Mouse (Mus musculus): ENCODE data around the gene Rab24. TPM values are rescaled to one million over a fixed set of nuclear protein-coding genes. Genes with fewer than 3 reads are reported as not detected.
A peak's percentile ranks its signal among the peaks of the same experiment; 100 is the strongest.

Rab24 gene
- polyA plus RNA-seq, 3 experiments from 2014 or later, result 8.8 to 15.0 (median 9.7) TPM

DNA sequence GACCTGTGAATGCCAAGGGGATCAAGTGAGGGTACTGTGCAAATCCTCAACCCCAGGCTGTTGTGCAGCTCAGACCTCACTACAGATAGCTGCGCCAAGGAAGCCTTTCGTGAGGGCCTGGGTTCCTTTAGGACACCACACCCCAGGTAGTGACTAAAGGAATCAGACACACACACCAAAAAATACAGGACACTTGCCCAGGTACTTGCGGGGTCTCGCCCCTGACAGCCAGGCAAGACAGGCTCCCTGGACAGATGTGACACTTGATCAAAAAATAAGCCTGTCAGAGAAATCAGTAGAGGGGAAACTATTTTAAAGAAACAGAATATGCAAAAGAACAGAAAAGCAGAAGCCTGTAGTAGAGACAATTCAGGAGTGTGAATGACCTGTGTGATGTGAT is 6.9 kb upstream of the Rab24 start:
- ATAC-seq, result no peak

DNA sequence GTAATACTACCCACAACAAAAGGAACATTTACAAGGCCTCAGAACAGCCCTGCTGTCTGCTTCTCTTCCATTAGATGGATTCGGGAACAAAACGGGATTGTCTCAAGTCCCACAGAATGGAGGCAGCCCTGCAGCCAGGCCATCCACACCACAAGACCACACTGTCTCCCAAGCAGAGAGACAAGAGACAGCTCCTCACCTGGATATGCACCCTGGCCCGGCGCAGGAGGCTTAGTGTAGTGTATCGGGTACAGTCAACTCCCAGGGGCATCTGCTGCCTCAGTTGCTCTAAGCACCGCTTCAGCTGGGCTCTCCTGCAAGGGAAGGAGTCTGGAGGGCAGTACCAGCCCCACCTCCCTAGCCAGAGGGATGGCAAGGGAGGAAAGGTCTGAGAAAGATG is 6.4 kb upstream of the Rab24 start:
- no peak for ATAC-seq

DNA sequence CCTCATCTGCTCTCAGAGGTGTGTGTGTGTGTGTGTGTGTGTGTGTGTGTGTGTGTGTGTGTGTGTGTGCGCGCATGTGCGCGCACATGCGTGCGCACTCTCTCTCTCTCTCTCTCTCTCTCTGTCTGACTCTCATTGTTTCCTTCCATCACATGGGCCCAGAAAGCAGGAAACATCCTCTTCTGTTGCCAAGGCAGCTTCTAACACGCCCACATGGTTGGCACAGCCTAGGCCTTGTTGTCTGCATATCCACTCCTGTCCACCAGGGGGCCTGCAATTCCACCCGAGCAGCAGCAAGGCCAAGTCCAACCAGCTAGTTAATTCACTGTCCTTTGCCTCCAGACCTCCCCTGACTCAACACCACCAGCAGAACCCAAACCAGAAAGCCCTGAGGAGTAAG is 5.9 kb upstream of the Rab24 start:
- peak; percentile 92 for ATAC-seq

DNA sequence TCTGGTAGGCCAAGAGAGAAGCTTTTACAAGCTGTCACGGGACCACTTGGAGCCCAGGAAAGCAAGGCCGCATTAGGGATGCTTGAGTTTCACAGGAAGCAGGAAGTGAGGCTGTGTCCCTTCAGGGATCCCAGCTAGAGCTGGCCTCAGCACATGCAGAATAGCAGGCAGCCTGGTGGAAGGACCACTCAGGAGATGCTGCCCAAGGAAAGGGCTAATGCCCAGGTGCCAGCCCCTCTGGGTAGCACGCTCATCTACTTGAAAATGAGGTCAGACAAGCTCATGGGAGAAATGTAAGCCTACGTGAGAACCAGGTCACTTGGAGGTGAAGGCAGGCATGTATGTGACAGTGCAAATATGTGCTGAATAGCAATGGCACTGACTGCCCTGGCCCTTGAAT is 5.4 kb upstream of the Rab24 start:
- ATAC-seq, result peak; percentile 4

DNA sequence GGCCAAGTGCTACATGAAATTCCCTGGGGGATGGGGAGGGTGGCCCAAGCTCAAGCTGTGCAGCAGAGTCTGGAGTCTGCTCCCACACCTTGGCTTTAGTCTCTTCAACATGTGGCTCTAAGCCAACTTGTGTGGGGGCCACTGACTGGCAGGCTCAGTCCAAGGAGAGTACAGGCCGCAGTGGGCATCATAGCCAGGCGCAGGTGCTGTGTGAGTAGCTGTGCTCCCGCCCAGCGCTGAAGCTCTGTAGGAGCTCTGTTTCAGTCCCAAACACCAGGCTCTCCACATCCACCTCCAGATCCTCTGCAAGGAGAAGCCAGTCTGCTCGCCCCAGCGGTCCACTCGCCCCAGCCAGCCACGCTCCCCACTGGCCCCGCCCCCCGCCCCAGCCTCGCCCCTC is 3.9 kb upstream of the Rab24 start:
- ATAC-seq, result no peak

DNA sequence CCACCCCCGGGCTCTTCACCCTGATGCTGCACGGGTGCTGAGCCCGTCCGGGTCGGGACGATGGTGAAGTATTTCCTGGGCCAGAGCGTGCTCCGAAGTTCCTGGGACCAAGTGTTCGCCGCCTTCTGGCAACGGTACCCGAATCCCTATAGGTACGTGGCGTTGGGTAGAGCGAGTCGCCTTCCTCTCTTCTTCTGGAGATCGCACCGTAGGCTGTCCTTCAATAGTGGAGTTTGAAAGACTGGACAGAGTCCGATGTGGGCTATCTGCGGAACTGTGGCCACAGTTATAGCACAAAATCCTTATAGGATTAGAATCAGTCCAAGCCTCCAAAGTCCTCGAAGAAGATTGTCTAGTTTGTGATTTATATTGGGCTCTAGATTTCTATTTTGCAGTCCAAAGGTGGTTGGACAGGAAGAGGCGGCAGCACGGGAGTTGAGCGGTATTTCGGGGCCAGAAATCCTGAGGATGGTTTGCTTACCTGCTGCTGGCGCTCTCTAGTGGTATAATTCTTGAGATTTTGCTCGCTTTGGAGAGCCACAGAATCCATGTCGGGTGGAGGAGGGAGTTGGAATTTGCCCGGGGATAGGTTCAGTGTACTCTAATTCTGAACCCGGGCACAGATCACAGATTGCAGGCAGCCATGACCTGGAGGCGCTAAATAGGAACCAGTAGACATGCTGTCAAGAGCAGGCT is 532 bp upstream of the Rab24 start:
- ATAC-seq, result peak; percentile 30

DNA sequence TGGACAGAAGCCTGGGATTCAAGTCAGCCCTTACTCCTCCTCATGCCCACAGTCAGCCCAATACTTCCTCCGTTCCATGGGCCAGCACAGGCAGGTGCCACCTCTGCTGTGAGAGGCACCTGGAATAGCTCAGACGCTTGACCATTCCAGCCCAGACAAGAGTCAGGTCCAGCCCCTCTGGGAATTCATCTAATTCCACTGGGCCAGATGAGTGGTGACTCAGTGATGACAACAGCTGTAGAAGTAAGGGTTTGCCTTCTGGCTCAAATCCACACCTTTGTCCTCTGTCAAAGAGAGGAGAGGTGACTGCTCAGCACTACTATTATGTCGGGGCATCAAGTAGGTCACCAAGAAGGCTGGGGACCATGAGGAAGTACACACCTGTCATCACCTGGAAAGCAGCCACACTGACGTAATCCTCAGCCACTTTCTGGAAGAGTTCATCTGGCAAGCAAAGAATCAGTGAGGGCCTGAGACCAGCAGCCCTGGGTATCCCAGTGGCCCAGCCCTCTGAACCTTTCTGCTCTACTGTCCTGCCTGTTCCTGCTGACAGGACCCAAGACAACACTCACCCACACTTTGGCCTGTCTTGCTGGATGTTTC is 1.7 kb downstream of the Rab24 start, which contains the start of gene Prelid1:
Prelid1 (plus strand) TSS at position 570 of the 603 bp plus-strand sequence.
- ATAC-seq, result no peak

DNA sequence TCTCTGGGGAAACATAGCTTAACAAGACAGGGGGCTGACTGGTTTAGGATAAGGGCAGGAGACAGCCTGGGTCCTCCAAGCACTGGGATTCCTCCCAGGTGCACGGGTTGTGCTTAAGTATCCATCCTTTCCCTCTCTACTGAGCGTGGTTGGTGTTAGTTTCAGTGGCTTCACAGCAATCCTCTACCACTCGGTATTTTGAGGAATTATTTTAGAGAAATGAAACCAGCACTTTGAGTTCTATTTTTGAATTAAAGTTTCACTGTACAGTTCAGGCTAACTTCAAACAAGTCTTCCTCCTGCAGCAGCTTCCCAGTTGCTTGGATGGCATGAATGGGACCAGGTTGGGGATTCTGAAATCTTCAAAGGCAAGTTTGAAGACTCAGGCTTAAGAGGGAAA is 3.4 kb downstream of the Rab24 start:
- ATAC-seq, result no peak

DNA sequence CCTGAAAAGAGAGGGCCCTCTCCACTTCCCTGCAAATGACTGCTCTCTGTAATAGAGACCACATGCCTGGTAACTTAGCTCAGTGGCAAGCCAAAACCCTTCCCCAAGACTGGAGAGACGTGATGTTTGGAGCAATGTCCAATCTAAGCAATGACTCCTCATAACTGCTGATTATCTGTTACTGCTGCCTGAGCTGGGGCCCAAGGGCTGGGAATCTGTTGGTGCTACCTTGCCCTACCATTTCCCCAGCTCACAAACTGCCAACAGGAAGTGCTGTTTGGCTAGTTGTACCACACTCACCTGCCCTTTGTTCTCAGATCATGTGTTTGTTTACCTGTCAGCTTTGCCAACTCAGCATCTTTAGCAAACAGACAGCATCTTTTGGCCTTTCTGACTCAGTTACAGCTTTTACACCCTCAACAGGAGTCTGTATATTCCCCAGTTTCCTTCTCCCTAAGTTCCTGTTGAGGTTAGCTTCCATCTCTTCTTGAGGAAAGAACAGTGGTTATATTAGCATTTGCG is 6.8 kb downstream of the Rab24 start:
- no peak for ATAC-seq

DNA sequence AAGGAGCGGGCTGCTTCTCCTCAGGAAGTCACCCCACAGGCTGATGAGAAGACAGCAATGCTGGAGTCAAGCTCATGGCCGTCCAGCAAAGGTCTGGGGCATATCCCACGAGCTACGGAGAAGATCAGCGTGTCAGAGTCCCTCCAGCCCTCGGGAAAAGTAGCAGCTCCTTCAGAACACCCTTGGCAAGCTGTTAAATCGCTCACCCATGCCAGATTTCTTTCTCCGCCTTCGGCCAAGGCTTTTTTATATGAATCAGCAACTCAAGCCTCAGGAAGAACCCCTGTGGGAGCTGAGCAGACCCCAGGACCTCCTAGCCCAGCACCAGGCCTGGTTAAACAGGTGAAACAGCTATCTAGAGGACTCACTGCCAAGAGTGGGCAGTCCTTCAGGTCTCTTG is 8.7 kb downstream of the Rab24 start:
- ATAC-seq, result no peak

DNA sequence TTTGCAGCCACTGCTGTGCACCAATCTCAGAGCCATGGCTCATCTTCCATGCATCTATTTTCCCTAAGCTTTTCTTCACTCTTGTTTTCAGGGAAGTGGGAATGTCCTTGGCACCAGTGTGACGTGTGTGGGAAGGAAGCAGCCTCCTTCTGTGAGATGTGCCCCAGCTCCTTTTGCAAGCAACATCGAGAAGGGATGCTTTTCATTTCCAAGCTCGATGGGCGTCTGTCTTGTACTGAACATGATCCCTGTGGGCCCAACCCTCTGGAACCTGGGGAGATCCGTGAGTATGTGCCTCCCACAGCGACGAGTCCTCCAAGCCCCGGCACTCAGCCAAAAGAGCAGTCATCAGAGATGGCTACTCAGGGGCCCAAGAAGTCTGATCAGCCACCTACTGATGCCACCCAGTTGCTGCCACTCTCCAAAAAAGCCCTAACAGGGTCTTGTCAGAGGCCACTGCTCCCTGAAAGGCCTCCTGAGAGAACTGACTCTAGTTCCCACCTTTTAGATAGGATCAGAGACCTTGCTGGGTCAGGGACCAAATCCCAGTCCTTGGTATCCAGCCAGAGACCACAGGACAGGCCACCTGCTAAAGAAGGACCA is 9.6 kb downstream of the Rab24 start:
- no peak for ATAC-seq

DNA sequence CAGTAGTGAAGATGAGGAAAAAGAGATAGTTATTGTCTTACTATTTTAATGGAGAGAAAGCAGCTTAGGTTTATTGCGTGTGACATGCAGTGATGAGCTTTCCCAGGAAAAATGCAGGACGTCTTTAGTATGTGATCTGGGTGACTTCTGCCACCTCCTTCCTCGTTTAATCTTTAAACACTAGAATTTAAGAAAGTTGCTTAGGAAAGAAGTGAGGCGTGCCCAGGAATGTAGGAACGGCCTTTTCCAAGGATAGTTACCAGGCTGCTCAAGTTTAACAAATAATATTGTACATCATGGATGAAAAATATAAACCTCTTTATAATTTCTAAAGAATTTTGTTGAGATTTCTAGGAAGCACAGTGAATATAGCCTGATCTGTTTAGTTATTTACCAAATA is 20.8 kb downstream of the Rab24 start:
- ATAC-seq, result no peak

DNA sequence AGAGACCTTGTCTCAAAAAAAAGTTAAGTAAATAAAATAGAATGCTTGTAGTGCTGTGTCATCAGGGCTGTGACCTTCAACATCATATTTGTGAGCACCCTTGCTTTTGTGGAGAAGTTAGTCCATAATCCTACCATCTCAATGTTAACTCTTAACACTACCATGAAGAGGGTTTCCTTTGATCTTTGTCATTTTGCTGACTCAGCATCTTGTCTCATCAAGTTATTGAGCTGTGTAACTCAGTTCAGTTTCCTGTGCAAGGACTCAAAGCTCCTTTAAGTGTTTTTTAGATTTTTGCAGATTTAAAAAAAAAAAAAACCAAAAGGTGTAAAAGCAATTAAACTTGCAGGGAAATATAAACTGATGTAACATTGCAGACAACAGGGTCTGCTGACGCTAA is 25.0 kb downstream of the Rab24 start:
- ATAC-seq, result no peak

DNA sequence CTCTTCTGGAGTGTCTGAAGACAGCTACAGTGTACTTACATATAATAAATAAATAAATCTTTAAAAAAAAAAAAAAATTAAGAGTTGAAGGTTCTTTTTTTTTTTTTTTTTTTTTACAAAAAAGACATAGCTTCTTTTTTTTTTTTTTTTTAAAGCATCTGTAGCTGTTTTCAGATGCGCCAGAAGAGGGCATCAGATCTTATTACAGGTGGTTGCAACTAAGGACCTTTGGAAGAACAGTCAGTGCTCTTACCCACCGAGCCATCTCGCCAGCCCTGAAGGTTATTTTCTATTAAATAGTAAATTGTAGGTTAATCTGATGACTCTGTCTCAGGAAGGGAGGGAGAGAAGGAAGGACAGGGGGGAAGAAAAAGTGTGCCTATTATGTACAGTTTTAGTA is 32.9 kb downstream of the Rab24 start:
- no peak for ATAC-seq

DNA sequence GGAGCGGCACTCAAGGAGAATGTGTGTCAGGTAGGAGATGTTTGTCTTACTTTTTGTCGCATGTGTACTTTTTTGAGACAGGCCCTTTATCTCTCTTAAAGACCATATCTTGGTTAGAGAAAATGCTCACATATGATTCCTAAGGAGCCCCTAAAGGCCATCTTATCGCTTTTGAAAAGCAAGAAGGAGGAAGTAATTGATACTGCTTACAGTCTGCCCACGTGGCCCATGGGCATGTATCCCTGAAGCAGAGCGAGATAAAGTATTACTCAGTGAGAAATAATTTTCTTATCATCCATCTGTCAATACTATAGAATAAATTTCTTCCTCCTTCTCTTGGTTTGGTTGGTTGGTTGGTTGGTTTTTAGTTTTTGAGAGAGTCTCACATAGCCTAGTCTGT is 44.1 kb downstream of the Rab24 start:
- no peak for ATAC-seq

DNA sequence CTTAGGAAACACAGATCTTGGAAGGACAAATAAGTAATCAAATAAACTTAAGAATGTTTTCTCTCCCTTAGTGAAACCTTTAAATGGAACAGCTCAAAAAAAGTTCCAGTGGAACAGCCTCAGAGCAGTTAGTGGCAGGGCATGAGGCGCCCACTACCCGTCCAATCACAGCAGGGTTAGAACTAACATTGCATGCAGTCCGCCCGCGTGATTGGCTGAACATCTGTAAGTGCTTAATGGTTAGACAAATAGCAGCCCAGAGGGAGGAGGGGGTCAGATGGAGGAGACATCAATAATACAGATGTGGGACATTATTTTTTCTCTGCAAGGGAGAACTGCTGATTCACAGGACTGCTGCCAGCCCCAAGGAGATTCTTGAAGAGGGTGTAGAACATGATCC is 44.5 kb downstream of the Rab24 start:
- ATAC-seq, result no peak

Other genes starting within 250 kb of the Rab24 start
- gene Uimc1, start 221.6 kb downstream of the Rab24 start, polyA plus RNA-seq (2017; shearing (Covaris generic)), result 100 to 1,000 TPM in 1 of 3 experiments, 10 to 100 TPM in 2; 67.9 to 101 (median 96.7) TPM
- gene Zfp346, start 216.6 kb downstream of the Rab24 start, polyA plus RNA-seq (2017; shearing (Covaris generic)), result 10 to 100 TPM; 13.6 to 25.9 (median 17.6) TPM
- not detected for gene Gm17617, start 188.4 kb downstream of the Rab24 start, polyA plus RNA-seq (2017; shearing (Covaris generic))
- gene Fgfr4, start 169.3 kb downstream of the Rab24 start, polyA plus RNA-seq (2017; shearing (Covaris generic)), result not detected
- gene Nsd1, start 112.2 kb downstream of the Rab24 start, polyA plus RNA-seq (2017; shearing (Covaris generic)), result 10 to 100 TPM; 46.7 to 76.6 (median 60.1) TPM
- 100 to 1,000 TPM; 196 to 371 (median 209) TPM for gene Prelid1, start 1.4 kb downstream of the Rab24 start, polyA plus RNA-seq (2017; shearing (Covaris generic))
- gene Mxd3, start 7.9 kb upstream of the Rab24 start, polyA plus RNA-seq (2017; shearing (Covaris generic)), result 10 to 100 TPM in 1 of 3 experiments, 1 to 10 TPM in 2; 2.2 to 32.2 (median 3.5) TPM
- 10 to 100 TPM; 43.9 to 62.8 (median 60.7) TPM for gene Lman2, start 40.8 kb upstream of the Rab24 start, polyA plus RNA-seq (2017; shearing (Covaris generic))
- gene Rgs14, start 47.8 kb upstream of the Rab24 start, polyA plus RNA-seq (2017; shearing (Covaris generic)), result 10 to 100 TPM; 61.5 to 73.9 (median 62.9) TPM
- gene Slc34a1, start 76.2 kb upstream of the Rab24 start, polyA plus RNA-seq (2017; shearing (Covaris generic)), result under 1 TPM in 1 of 3 experiments, not detected in 2; 0.20 TPM
- gene Pfn3, start 93.3 kb upstream of the Rab24 start, polyA plus RNA-seq (2017; shearing (Covaris generic)), result not detected
- under 1 TPM in 1 of 3 experiments, not detected in 2; 0.24 TPM for gene F12, start 104.8 kb upstream of the Rab24 start, polyA plus RNA-seq (2017; shearing (Covaris generic))
- gene Grk6, start 123.1 kb upstream of the Rab24 start, polyA plus RNA-seq (2017; shearing (Covaris generic)), result 10 to 100 TPM; 35.3 to 50.0 (median 40.5) TPM
- under 1 TPM in 1 of 3 experiments, not detected in 2; 0.26 TPM for gene Prr7, start 142.3 kb upstream of the Rab24 start, polyA plus RNA-seq (2017; shearing (Covaris generic))
- under 1 TPM in 1 of 3 experiments, not detected in 2; 0.15 TPM for gene Dbn1, start 166.2 kb upstream of the Rab24 start, polyA plus RNA-seq (2017; shearing (Covaris generic))
- 10 to 100 TPM; 13.2 to 15.7 (median 13.5) TPM for gene Pdlim7, start 191.7 kb upstream of the Rab24 start, polyA plus RNA-seq (2017; shearing (Covaris generic))
- gene Dok3, start 207.3 kb upstream of the Rab24 start, polyA plus RNA-seq (2017; shearing (Covaris generic)), result 1 to 10 TPM in 2 of 3 experiments, under 1 TPM in 1; 0.93 to 1.1 (median 1.1) TPM
- gene Ddx41, start 214.7 kb upstream of the Rab24 start, polyA plus RNA-seq (2017; shearing (Covaris generic)), result 10 to 100 TPM; 41.7 to 61.0 (median 54.6) TPM
- 10 to 100 TPM; 16.4 to 40.7 (median 37.3) TPM for gene Fam193b, start 249.2 kb upstream of the Rab24 start, polyA plus RNA-seq (2017; shearing (Covaris generic))

All from inflammation-experienced regulatory T-cells, adult 6 months (primary cell).